Mouse (Mus musculus): Measurements from ENCODE around the gene 1500015O10Rik. TPM values are rescaled to one million over a fixed set of nuclear protein-coding genes. Genes with fewer than 3 reads are reported as not detected.

Gene 1500015O10Rik
- total RNA-seq (2021) = 1 to 10 TPM; 2.3 TPM

DNA sequence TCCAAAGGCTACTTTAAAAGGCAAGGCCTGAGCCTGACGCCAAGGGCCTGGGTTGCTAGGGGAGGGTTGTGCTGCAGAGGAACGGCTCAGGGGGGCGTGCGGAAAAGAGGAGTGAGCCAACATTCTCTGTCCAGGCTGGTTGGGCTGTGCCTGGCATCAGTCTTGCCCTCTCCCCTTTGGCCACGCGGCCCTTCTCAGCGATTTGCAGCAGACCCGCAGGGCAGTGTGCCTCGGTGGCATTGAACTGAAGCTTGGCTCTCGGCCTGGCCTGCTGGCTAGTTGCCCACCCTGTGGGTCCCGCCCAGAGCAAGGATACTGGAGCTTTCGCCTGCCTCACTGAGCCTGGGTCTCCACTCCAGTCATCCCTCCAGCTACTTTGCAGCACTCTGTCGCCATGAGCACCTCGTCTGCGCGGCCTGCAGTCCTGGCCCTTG is at the start of gene 1500015O10Rik:
Gene 1500015O10Rik (plus strand): TSS at position 112 of the 434 bp plus-strand sequence.
- intact Hi-C loops (cut with DNase I) = loop anchor here (10.0 kb wide), 2 partner anchors 156 to 586 kb away; no protein-coding TSS in a partner anchor
- DNase-seq = peak; percentile 95

DNA sequence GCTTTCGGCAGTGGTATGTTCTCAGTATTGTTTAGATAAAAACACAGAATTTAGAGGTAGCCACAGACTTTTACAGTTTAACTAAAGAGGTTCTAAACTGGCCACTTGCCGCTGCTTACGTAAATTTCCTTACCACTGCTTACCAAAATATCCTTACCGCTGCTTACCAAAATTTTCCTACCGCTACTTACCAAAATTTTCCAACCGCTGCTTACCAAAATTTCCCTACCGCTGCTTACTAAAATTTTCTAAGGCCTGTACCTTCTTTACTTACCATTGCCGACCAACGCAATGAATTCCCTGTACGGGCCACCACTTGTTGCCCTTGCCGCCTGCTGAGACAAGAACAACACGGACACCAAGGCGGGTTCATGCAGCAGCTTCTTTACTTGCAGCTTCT is 40.4 kb upstream of the 1500015O10Rik start:
- DNase-seq = no peak
- intact Hi-C loops (cut with DNase I) = no loop called here

DNA sequence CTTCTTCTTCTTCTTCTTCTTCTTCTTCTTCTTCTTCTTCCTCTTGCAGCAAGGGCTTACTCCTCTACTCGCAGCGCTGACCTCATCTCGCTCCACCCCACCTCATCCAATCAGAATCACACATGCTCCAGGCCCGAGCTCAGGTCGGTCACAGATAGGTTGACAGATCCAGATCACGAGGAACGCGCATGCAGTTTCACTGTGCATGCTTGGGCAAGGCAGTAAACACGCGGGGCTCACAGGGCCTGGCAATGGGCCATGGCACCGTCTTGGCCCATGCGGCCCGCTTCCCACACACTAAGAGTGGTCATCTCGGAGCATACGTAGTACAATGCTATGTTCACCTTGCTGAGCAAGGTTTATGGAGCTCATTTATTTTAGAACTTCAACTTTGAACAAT is 39.9 kb upstream of the 1500015O10Rik start:
- intact Hi-C loops (cut with DNase I) = no loop called here

DNA sequence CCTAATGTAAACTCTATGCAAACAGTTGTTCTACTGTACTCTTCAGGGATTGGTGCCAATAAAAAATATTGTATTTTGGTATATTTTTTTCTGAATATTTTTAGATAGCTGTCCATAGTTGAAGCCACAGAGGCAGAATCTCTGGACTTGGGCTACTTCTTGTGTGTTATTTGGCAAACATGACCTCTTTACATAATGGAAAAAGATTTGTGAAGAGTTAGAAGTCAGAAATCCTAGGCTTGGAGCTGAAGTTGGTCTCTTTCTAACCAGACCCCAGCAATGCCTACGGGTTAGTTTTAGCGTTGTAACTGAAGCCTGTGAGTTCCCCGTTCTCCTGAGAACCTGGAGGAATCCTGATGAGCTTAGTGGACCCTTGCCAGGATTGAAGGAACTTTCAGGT is 36.3 kb upstream of the 1500015O10Rik start:
- intact Hi-C loops (cut with DNase I) = no loop called here
- no peak for DNase-seq

More for the DNA sequence above, 39.9 kb upstream of the 1500015O10Rik start:
- no peak for DNase-seq

DNA sequence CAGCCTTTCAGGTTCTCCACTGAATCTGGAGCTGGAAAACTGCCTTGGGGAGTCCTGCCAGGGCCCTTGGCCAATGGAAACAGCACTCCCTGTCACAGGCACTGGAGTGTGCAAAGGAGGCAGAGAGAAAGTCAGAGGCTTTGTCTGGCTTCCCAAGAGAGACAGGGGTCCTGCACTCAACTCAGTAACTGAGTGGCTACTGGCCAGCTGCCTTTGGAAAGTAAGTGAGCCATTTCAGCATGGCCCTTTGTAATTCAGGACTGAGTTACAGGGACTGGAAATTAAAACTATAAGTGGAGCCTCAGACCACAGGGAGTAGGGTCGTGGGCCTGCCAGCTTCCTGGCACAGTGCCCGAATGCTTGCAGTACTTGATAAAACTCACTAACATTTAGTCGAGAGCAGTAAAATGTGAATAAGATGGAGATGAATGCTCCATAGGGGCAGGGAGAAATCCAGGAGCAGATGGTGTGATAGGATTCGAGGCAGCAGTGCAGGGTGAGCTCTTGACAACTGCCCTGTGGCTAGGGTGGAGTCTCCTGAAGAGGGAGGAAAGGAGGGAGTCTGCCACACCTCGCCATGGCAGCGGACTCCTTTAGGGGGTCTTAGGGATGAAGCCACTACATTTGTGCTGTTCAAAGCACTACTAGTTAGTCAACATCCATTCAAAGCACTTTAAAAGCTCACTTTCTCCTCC is 35.4 kb upstream of the 1500015O10Rik start:
- peak; percentile 97 for DNase-seq
- intact Hi-C loops (cut with DNase I) = no loop called here

DNA sequence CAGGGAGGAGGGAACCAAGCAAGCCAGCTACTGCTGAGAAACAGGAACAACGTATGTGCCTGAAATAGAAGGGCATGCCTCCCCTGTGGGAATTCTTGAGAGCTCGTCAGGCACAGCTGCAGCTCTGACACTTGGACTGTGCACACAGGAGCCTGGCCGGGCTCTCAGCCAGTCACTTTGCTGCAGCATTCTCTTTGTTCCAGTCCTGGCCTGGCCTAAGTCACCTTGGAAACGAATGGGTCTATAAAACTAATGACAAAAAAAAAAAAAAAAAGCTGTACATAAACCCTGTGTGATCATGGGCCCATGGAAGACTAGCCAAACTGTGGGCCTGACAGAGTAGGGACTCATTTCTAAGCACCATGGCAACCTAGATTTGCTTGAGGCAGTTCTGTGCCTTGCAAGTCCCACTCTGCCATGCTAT is 31.8 kb upstream of the 1500015O10Rik start:
- intact Hi-C loops (cut with DNase I) = no loop called here
- peak; percentile 64 for DNase-seq

DNA sequence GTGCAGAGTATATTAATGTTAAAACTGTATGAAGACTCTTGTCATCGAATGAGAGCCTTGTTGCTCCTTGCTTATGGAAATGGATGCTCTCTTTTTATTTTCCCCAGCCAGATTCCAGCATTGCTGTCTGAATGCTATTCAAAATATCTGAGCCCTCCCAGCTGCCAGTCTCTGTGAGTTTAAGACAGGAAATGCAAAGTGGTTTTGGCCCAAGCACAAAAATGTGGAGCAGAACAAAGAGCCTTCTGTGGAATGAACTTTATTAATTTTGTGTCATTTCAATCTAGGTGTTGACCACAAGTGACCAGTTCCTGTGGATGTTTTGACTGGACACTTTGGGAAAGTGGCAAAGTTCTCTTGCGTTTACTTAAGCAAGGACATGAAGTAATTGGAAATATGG is 15.6 kb upstream of the 1500015O10Rik start:
- intact Hi-C loops (cut with DNase I) = no loop called here

DNA sequence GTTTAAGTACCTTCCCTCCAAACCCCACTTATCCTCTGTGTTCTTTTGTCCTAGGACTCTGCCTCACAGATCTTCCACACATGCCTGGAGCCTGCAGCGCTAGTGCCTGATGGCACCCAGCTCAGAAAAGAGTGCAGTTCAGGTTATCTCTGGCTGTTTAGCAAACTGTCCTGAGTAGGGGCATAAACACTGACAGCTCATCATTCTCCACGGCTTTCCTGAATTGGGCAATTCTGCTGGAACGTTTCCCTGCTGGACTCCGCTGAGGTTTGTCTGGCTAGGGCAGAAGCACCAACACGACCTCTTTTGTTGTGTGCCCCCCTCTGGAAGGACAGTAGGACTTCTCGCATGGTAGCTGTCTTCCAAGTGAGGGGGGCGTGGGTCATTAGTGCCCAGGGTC is 12.4 kb upstream of the 1500015O10Rik start:
- no peak for DNase-seq
- intact Hi-C loops (cut with DNase I) = no loop called here

More for the DNA sequence above, 15.6 kb upstream of the 1500015O10Rik start:
- DNase-seq = no peak

DNA sequence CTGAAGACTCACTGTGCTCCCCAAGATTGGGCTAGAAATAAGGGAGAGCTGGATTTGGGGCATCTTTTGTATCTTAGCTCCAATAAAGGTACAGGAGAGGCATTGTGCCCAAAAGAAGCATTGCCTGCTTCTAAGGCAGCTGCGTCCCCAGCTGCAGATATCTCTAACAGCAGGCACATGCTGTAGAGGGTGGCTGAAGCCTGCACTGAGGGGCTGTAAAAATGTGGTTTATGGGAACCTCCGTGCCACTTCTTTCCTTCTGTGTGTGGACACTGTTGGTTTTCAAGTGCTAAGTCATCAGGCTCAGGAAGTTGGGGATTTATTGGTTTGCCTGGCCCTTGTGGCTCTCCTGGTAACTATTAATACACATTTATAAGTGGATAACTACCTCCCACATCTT is 11.6 kb upstream of the 1500015O10Rik start:
- intact Hi-C loops (cut with DNase I) = no loop called here
- DNase-seq = no peak

DNA sequence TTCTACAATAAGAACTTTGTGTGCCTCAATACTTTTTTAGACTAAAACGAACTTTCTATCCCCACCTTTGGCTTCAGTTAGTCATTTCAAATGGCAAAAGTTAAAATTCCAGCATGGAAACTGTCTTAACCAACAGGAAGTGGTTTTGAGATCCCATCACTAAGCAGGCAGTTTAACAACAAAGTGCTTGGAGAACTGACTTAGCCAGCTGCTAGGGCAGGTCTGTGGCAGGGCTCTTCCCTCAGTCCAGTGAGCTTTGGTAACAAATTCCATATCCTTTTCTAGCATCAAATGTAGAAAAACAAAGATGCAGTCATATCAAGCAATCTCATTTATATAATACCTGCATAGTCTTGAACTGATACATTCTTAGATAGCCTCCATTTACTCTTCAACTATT is 7.9 kb upstream of the 1500015O10Rik start:
- no peak for DNase-seq
- intact Hi-C loops (cut with DNase I) = no loop called here

DNA sequence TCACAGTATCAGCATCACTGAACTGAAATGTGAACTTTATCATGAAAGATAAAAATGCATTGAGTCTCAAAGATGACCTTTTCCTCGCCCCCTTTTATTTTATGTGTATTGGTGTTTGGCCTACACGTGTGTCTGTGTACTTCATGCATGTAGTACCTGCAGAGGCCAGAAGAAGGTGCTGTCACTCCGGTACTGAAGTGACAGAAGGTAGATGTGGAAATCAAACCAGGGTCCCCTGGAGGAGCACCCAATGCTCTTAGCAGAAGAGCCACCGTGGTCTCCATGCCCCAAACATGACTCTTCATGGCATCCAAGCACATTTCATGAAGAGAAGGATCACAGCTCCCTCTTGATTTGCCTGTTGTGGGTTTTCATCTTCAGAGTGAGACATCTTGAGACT is 1.7 kb downstream of the 1500015O10Rik start:
- no peak for DNase-seq
- intact Hi-C loops (cut with DNase I) = loop anchor here (10.0 kb wide), 2 partner anchors 157 to 587 kb away; no protein-coding TSS in a partner anchor

DNA sequence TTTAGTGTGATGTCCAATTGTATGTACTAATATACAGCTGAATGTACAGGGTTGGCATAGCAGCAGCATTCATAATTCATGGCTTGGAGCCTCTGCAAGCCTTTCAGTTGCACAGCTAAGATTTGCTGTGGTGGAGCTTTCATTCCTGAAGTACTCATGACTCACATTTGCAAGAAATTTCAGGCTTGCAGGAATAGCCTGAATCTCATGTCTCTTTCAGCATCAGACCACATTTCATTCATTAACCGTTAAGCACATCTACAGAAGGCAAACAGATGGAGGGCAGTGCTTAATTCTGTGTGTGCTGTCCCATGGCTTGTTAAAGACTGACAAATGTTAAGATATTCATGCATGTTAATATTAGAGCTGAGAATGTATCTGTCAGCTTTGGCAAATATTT is 2.3 kb downstream of the 1500015O10Rik start:
- no peak for DNase-seq
- intact Hi-C loops (cut with DNase I) = loop anchor here (10.0 kb wide), 2 partner anchors 158 to 588 kb away; no protein-coding TSS in a partner anchor

DNA sequence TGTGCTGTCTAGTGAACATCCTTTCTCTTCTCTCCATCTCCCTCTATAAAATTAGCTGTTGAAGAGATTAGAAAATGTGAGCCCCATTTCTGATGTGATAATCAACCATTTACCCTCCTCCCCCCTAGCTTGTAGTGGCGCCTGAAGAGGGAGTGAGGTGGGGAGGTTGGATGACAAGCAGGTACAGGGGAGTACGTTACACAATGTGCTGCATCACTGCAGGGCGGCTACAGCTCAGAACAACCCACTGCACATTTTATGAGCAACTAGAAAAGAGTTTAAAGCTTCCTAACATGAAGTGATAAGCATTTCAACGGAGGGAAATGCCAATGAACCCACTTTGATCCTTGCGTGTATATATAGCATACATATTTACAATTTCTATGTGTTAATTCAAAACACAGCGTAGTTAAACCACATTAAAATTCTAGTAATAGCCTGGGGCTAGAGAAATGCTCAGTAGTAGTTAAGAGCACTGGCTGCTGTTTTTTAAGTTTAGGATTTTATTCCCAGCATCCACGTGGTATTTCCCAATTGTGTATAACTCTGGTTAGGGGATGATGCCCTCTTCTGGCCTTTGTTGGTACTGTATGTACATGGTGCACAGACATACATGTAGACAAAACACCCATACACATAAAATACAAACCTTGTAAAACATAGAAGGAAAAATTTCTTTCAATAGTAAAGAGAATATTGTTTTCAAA is 7.6 kb downstream of the 1500015O10Rik start:
- peak; percentile 65 for DNase-seq
- intact Hi-C loops (cut with DNase I) = loop anchor here (2.0 to 10.0 kb wide), 3 partner anchors 163 to 593 kb away; no protein-coding TSS in a partner anchor

DNA sequence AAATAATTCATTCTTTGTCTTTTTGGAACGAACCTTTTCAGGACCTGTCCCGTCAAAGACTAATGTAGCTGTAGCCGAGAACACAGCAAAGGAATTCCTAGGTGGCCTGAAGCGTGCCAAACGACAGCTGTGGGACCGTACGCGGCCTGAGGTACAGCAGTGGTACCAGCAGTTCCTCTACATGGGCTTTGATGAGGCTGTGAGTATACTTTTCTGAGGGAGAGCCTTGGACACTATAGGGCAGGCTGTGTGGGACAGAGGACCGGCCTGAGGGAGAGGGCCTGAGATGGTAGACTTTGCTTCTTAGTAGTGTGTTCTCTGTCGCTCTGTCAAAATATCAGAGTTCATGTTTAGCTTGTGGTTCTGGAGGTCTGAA is 8.1 kb downstream of the 1500015O10Rik start:
- DNase-seq = no peak
- intact Hi-C loops (cut with DNase I) = loop anchor here (2.0 to 10.0 kb wide), 3 partner anchors 164 to 594 kb away; no protein-coding TSS in a partner anchor

DNA sequence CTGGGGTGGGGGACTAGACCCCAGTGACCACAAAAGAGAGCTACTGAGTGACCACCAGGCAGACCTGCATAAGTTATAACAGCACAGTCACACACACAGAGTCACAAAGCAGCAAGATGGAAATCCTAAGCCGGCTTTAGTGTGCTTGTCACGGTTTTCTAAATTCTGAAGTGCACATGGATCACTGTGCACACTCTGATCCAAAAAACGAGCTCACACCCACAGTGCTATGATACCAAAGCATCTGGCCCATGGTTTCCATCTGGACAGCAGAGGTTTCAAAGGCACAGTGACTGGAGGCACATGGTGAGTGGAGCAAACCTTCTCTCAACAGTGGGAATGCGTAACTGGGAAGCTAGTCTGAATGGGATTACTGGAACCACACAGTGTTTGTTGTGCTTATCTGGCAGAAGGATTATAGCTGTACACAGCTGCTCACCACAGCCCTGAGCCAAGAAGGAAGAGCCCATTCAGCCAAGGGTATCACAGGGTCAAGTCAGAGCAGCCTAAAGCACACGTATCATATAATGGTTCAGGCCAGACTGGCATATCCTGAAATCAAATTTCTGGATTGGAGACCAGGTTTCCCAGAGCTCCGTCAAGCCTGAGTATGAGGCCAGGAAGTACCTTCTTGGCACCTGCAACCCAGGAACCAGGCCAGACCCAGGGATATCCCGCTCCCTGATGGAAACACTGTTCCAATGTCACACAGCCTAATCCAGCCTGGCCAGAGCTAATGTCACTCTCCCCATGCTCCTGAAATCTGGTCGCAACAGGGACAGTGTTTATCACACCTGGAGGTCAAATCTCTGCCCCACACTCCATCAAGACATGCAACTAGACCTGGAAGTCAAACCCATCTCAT is 24.3 kb downstream of the 1500015O10Rik start:
- intact Hi-C loops (cut with DNase I) = no loop called here
- DNase-seq = no peak

DNA sequence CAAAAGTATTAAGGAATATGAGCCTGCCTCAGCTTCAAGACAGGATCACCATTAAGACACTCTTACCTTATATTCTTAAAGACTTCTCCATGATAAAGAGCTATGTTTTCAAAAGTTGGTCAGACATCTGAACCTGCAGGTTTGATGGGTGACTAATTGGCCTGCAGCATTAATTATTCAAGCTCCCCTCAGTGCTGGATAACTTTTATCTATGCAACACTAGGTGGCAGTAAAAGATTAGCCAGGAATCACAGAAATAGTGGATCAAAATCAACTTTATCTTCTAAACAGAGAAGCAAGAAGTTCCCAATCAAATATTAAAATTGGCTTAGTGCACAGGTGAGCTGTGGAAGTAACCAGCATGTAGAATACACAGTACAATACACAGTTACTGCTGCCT is 29.7 kb downstream of the 1500015O10Rik start:
- intact Hi-C loops (cut with DNase I) = loop anchor here (10.0 kb wide), 2 partner anchors 175 to 285 kb away; partner anchors contain the start of gene Tpp2
- no peak for DNase-seq

DNA sequence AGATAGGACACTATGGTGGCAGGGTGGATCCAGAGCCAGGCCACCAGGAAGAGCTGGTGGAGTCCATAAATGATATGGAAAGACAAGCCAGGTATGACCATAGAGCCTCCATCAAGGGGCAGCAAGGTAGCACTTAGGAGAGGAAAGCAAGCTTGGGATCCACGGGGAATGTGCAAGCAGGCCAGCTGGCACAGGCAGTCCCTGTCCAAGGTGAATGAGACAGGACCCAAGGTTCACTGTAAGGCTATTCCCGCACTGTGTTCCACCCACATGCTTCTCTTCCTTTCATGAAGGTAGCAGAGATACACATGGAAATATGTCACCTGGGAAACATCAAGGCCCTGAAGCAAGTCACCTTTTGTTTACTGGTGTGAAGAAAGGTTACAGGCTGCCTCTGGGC is 34.1 kb downstream of the 1500015O10Rik start:
- intact Hi-C loops (cut with DNase I) = loop anchor here (10.0 kb wide), 2 partner anchors 170 to 280 kb away; partner anchors contain the start of gene Tpp2
- DNase-seq = no peak

DNA sequence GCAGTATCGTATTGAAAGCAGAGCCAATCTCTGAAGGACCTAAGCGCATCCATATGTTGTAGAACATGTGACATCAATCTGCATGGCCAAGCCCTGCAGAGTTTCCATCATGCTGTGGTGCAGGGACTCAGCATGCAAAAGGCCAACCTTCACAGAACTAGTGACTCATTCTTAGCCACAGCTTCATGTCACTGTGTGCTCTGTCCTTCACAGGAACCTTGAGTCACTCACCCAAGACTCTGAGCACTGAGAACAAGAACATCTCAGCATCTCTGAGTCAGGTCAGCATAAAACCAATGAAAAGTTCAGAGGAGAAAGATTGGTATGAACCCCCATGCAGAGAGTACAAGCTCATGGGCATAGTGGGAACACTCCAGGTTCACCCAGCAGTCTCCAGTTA is 35.9 kb downstream of the 1500015O10Rik start:
- intact Hi-C loops (cut with DNase I) = loop anchor here (10.0 kb wide), 2 partner anchors 168 to 278 kb away; partner anchors contain the start of gene Tpp2
- no peak for DNase-seq

DNA sequence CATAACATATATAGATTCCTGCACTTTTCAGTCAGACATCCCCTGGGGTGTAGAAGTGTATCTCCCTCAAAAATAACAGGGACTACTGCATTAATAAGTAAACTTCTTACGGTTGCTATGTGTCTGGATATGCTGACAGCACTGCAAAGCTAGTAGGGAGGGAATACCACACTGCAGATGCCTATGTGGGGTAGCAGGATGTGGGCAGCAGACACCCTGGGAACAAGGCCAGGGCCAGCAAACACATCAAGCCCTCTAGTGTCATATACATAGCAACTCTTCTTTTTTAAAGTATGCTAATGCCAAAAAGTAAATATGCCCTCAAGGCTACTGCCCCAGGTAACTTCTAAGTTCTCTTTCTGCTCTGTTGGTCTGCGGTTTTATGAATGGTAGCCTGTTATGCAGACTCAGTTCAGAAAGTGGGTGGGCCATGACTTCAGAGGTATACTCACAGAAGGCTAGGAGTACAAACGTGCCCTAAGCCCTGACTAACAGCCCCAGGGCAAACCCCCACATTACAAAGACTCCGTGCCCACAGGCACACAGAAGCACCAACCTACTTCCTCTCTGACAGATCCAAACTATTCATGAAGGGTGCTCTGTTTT is 38.1 kb downstream of the 1500015O10Rik start:
- intact Hi-C loops (cut with DNase I) = loop anchor here (10.0 kb wide), 2 partner anchors 166 to 276 kb away; partner anchors contain the start of gene Tpp2
- no peak for DNase-seq

DNA sequence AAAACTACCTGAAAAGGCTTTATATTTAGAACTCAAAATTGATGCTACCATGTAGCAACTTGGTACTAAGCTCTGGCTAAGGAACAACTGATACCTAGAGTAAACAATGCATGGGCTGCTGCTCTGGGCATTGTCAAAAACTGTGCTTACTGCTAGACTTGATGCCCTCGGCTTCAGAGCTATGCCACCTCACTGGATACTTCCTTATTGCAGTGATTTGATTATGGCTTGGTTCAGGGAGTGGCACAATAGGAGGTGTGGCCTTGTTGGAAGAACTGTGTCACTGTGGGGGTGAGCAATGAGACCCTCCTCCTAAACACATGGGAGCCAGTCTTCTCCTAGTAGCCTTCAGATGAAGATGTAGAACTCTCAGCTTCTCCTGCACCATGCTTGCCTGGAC is 38.9 kb downstream of the 1500015O10Rik start:
- DNase-seq = no peak
- intact Hi-C loops (cut with DNase I) = loop anchor here (10.0 kb wide), 2 partner anchors 165 to 275 kb away; partner anchors contain the start of gene Tpp2
